Mouse (Mus musculus): ENCODE measurements around the gene Fdxr. TPM values are rescaled to one million over a fixed set of nuclear protein-coding genes. Genes with fewer than 3 reads are reported as not detected.

Fdxr gene
- 17.1 and 17.8 TPM in 2 replicates for polyA plus RNA-seq (2016; fragmentation: Nextera tagmentation; extraction: Ambion mirVana)

DNA sequence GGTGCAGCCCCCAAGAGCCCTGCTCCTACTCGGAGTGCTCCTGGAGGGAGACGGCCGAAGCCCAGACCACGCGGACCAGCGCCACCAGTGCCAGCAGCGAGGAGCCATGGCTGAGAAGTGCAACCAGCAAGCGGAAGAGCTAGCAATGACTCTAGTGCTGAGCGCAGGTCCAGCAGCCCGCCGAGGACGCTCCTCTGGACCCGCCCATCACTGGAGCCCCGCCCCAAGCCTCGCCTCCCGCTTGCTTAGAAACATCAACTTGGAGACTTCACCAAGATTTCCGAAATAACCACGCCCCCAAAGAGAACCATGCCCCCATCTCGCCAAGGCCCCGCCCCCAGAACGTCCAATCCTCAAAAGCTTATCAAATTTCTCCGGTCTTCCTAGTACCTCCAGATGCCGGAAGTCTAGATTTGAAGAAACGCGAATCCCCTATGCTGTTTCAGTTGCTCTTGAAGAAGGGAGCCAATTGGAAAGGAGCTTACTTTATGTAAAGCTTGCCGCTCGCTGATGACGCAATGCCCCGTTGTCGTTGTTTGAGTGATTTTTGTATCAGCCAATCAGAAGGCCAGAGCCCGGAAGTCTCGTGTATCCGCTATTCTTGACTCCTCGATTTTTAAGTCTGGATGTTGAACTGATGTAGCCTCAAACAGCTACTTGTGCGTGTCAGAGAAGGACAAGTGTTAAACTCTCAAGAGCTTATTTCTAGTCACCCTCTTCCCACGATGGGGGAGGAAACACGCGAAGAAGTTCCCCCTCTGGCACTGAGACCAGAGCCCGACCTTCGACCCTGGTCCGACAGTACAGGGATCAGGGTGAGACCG is at the start of gene Fdxr:
Fdxr (minus strand) TSS at position 271 of the 824 bp plus-strand sequence.
- Histone ChIP-seq H3K27ac (peak within 1 kb of the TSS; percentile 83), H3K36me3 (0 out of 2 replicates have a peak, but pooled peaks cover 3% of the 10 kb centered on the region), H3K9ac (peak within 1 kb of the TSS; percentile 82), H3K4me2 (peak within 1 kb of the TSS; percentile 90), H3K4me3 (peak within 1 kb of the TSS; percentile 68), H3K4me1 (peaks cover 78% of the 10 kb centered on the region), H3K9me3 (replicated peaks) (no peaks in the 10 kb centered on the region), H3K27me3 (replicated peaks) (no peaks in the 10 kb centered on the region)
- peak; percentile 93 for ATAC-seq
- 0% methylated on average over 42 of the region's 42 CpGs for WGBS (ENCODE audit: insufficient replicate concordance)

DNA sequence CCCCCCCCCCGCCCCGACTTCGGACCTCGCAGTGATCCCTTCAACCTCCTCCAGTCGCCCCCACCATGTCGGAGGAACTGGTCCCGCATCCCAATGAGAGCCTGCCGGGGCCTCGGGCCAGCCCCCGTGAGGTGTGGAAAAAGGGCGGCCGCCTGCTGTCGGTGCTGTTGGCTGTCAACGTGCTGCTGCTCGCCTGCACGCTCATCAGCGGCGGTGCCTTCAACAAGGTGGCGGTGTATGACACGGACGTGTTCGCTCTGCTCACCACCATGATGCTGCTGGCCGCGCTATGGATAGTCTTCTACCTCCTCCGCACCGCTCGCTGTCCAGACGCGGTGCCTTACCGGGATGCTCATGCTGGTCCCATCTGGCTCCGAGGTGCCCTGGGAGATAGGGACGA is 46.5 kb upstream of the Fdxr start:
- no peak overlapping the region for H3K27ac ChIP-seq
- WGBS (ENCODE audit: insufficient replicate concordance) = 19% methylated on average over 32 of the region's 32 CpGs

GRCm38 (mm10) chr11:115321906-115322693 is 45.2 kb upstream of the Fdxr start, which contains the start of gene Ush1g:
Gene Ush1g, minus strand, starts transcription at chr11:115322041.
- peaks cover 18% of the 10 kb centered on the region for H3K4me1 ChIP-seq
- 8% methylated on average over 35 of the region's 35 CpGs for WGBS (ENCODE audit: insufficient replicate concordance)
- H3K4me3 ChIP-seq = no peak within 1 kb of the TSS; the same call in 1 of the 2 replicates
- peaks cover 95% of the 10 kb centered on the region for H3K27me3 ChIP-seq (replicated peaks)
- no peak within 1 kb of the TSS for H3K27ac ChIP-seq
- no peaks in the 10 kb centered on the region for H3K9me3 ChIP-seq (replicated peaks)
- no peak within 1 kb of the TSS for H3K9ac ChIP-seq
- no peak; the same call in 1 of the 2 replicates for ATAC-seq
- peak within 1 kb of the TSS; percentile 37 for H3K4me2 ChIP-seq
- no peaks in the 10 kb centered on the region for H3K36me3 ChIP-seq

More for the DNA sequence above, 46.5 kb upstream of the Fdxr start:
- no peak overlapping the region for H3K4me3 ChIP-seq
- H3K27me3 ChIP-seq (replicated peaks) = peaks cover 93% of the 10 kb centered on the region
- no peaks in the 10 kb centered on the region for H3K9me3 ChIP-seq (replicated peaks)
- peaks cover 18% of the 10 kb centered on the region for H3K4me1 ChIP-seq
- no peaks in the 10 kb centered on the region for H3K36me3 ChIP-seq
- no peak for ATAC-seq
- H3K4me2 ChIP-seq = no peak overlapping the region
- H3K9ac ChIP-seq = no peak overlapping the region

DNA sequence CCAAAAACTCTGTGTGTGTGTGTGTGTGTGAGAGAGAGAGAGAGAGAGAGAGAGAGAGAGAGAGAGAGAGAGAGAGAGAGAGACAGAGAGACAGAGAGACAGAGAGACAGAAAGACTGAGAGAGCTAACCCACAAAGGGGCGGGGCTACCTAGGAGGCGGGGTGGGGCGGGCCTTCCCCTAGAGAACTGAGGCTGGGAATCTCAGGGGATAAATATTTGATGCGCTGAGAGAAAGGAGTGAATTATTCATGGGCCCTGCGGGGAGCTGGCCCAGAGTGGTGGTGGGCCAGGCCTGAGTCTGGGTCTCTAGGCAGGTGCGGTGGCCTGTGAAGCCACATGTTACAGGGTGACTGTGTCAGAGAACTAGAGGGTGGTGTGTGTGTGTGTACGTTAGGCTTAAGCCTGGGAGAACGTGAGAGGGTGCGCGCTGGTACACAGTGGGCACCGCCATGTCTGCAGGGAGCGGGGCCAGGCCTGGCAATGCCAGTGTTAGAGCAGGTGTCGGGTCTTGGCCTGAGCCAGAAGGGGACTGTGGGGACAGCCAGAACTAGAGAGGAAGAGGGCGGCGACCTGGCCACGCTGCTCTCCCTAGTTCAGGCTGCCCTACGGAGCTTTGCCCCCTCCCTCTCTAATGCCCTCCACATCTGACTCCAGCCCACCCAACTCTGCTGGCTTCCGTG is 43.0 kb upstream of the Fdxr start:
- no peak overlapping the region for H3K4me3 ChIP-seq
- H3K4me2 ChIP-seq = peak overlapping the region; percentile 0; the same call in 1 of the 2 replicates
- H3K27me3 ChIP-seq (replicated peaks) = peaks cover 100% of the 10 kb centered on the region
- no peak for ATAC-seq
- H3K36me3 ChIP-seq = no peaks in the 10 kb centered on the region
- no peak overlapping the region for H3K9ac ChIP-seq
- peaks cover 18% of the 10 kb centered on the region for H3K4me1 ChIP-seq
- no peaks in the 10 kb centered on the region for H3K9me3 ChIP-seq (replicated peaks)
- no peak overlapping the region for H3K27ac ChIP-seq
- 6% methylated on average over 18 of the region's 18 CpGs for WGBS (ENCODE audit: insufficient replicate concordance)

DNA sequence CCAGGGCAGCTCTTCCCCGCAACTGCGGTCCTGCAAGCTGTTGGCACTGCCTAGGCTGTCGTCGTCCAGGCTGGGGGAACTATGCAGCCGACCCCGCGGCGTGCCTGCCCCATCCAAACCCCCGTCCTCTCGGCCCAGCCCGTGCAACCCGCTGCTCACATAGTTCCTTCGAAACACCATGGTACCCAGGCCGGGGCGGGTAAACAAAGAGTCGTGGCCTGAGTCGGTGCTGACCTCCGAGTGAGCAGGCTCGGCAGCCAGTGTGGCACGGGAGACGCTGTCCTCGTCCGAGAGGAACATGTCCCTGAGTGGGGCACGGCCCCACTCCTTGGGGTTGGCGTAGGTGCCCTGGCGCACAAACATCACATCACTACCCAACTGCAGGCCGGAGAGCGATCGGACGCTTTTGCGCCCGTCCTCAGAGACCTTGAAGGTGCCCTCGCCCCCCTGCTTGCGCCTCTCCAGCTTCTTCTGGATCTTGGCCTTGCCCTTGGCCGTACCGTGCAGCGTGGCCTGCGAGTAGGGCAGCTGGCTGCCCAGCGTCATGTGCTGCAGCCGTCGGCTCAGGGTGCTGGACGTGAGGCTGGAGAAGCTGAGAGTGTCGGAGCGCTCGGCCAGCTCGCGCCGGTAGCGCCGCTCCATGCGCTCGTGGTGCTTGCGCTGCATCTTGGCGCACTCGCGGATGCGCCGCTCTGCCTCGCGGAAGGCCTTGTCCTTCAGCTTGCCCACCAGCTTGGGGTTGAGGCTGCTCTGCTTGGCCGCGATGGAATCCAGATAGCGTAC is 41.6 kb upstream of the Fdxr start:
- Histone ChIP-seq H3K9me3 (replicated peaks) (no peaks in the 10 kb centered on the region), H3K4me2 (no peak overlapping the region), H3K4me3 (no peak overlapping the region), H3K27me3 (replicated peaks) (peaks cover 100% of the 10 kb centered on the region), H3K27ac (no peak overlapping the region), H3K4me1 (peaks cover 18% of the 10 kb centered on the region), H3K36me3 (no peaks in the 10 kb centered on the region), H3K9ac (no peak overlapping the region)
- 7% methylated on average over 63 of the region's 63 CpGs for WGBS (ENCODE audit: insufficient replicate concordance)
- ATAC-seq = no peak

DNA sequence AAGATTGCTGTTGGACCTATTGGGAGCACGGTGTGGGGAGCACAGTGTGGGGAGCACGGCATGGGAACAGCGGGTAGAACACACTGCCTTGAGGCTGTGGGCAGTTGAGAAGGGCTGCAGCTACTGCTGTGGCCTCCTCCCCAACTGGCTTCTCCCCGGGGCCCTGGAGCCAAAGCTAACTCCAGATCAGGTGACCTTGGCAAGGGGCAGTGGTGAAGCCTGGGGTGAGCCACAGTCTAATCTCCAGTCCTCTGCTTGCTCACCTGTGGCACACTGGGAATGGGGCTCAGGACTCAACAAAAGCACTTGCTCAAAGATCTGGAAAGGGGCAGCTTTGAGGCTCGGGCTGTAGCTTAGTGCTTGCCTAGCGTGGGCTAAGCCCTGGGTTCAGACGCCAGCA is 40.4 kb upstream of the Fdxr start:
- Histone ChIP-seq H3K4me3 (no peak overlapping the region), H3K9me3 (replicated peaks) (no peaks in the 10 kb centered on the region), H3K4me1 (peaks cover 17% of the 10 kb centered on the region), H3K9ac (no peak overlapping the region), H3K36me3 (no peaks in the 10 kb centered on the region), H3K27ac (no peak overlapping the region), H3K4me2 (no peak overlapping the region), H3K27me3 (replicated peaks) (peaks cover 100% of the 10 kb centered on the region)
- ATAC-seq = no peak
- 51% methylated on average over 7 of the region's 7 CpGs for whole genome bisulfite sequencing (ENCODE audit: insufficient replicate concordance)

- no peak overlapping the region for H3K4me3 ChIP-seq
- no peaks in the 10 kb centered on the region for H3K9me3 ChIP-seq (replicated peaks)
- H3K9ac ChIP-seq = no peak overlapping the region
- H3K4me1 ChIP-seq = no peaks in the 10 kb centered on the region
- H3K27ac ChIP-seq = no peak overlapping the region
- peaks cover 75% of the 10 kb centered on the region for H3K27me3 ChIP-seq (replicated peaks)
- H3K4me2 ChIP-seq = no peak overlapping the region
- ATAC-seq = no peak
- no peaks in the 10 kb centered on the region for H3K36me3 ChIP-seq
- 19% methylated on average over 2 of the region's 2 CpGs for WGBS (ENCODE audit: insufficient replicate concordance)
Measured at GRCm38 (mm10) chr11:115314249-115314648, 37.4 kb upstream of the Fdxr start.

DNA sequence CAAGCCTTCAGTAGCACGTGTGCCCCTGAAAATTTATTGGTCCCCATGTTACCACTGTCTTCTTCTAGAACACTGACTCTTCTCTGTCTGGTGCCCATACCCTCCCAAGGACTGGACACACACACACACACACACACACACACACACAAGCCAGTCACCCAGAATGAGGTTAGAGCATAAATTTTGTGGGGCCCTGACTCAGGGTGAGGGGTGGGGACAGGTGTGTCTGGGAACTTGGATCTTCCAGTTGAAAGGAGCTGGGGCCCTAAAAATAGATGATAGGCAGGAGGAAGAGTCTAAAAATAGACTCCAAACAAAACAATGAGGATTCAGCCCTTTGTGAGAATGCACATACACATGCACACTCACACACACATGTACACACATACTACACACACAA is 31.9 kb upstream of the Fdxr start:
- WGBS (ENCODE audit: insufficient replicate concordance) = 64% methylated on average over 1 of the region's 1 CpGs
- H3K27ac ChIP-seq = no peak overlapping the region
- no peak for ATAC-seq
- no peaks in the 10 kb centered on the region for H3K9me3 ChIP-seq (replicated peaks)
- H3K9ac ChIP-seq = no peak overlapping the region
- no peaks in the 10 kb centered on the region for H3K4me1 ChIP-seq
- H3K36me3 ChIP-seq = no peaks in the 10 kb centered on the region
- H3K4me3 ChIP-seq = no peak overlapping the region
- no peak overlapping the region for H3K4me2 ChIP-seq
- peaks cover 47% of the 10 kb centered on the region for H3K27me3 ChIP-seq (replicated peaks)

DNA sequence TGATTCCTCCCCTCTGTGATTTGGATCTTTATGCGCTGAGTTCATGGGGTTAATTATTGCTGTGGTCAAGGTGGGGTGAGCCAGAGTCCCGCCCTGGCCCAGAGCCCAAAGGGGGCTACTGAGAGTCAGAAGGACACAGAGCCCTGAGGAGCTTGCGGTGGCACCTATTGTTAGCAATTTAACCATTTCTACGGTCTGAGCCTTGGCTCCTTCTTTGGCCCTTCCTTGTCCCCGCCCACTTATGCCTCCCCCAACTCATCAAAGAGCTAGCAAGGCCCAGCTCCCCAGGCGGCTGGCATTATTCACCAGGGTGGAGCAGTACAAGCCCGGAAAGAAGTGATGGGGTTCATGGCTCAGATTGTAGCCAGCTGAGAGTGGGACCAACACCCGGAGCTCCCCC is 30.0 kb upstream of the Fdxr start, which contains the start of gene Otop2:
Otop2 (plus strand) TSS at position 301 of the 400 bp plus-strand sequence.
- Histone ChIP-seq H3K9me3 (replicated peaks) (no peaks in the 10 kb centered on the region), H3K9ac (no peak within 1 kb of the TSS), H3K27me3 (replicated peaks) (peaks cover 28% of the 10 kb centered on the region), H3K4me2 (no peak within 1 kb of the TSS), H3K27ac (no peak within 1 kb of the TSS), H3K4me1 (no peaks in the 10 kb centered on the region), H3K36me3 (no peaks in the 10 kb centered on the region), H3K4me3 (no peak within 1 kb of the TSS)
- 33% methylated on average over 8 of the region's 8 CpGs for WGBS (ENCODE audit: insufficient replicate concordance)
- ATAC-seq = no peak

DNA sequence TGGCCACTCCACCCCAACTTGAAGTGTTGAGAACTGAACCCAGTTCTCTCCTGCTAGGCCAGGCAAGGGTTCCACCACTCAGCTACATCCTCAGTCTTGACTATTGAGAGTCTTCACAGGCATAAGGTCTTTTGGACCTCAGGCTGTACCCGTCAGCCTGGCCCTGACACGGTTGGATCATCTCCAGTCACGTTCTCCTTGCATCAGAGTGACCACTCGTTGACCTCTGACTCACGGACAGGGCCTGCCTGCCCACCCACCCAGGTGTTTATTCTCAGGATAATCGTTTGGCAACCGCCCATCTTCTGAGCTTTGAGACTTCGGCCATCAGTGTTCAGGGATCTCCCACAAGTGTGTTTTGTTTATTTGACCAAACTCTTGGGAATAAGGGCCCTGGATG is 26.3 kb upstream of the Fdxr start:
- Histone ChIP-seq H3K9ac (no peak overlapping the region), H3K4me2 (no peak overlapping the region), H3K4me1 (no peaks in the 10 kb centered on the region), H3K27me3 (replicated peaks) (peaks cover 39% of the 10 kb centered on the region), H3K27ac (no peak overlapping the region), H3K36me3 (no peaks in the 10 kb centered on the region), H3K4me3 (no peak overlapping the region), H3K9me3 (replicated peaks) (0 out of 2 replicates have a peak, but pooled peaks cover 3% of the 10 kb centered on the region)
- 54% methylated on average over 8 of the region's 8 CpGs for WGBS (ENCODE audit: insufficient replicate concordance)
- ATAC-seq = no peak

DNA sequence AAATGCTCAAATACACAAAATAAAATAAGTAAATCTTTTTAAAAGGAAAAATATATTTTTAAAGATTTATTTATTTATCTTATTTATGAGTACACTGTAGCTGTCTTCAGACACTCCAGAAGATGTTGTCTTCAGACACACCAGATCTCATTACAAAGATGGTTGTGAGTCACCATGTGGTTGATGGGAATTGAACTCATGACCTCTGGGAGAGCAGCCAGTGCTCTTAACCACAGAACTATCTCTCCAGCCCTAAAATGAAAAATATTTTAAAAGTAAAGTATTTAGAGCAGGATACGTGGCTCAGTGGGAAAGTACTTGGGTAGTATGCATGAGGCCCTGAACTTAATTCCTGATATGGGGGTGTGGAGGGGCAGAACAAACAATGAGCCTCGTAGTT is 24.5 kb upstream of the Fdxr start:
- ATAC-seq = no peak

More for the DNA sequence above, 24.5 kb upstream of the Fdxr start:
- H3K4me2 ChIP-seq = no peak overlapping the region
- H3K9me3 ChIP-seq (replicated peaks) = 0 out of 2 replicates have a peak, but pooled peaks cover 3% of the 10 kb centered on the region
- H3K4me1 ChIP-seq = 0 out of 2 replicates have a peak, but pooled peaks cover 7% of the 10 kb centered on the region
- peaks cover 41% of the 10 kb centered on the region for H3K27me3 ChIP-seq (replicated peaks)
- no peak overlapping the region for H3K27ac ChIP-seq
- 65% methylated on average over 2 of the region's 2 CpGs for WGBS (ENCODE audit: insufficient replicate concordance)
- no peaks in the 10 kb centered on the region for H3K36me3 ChIP-seq
- no peak overlapping the region for H3K4me3 ChIP-seq
- H3K9ac ChIP-seq = no peak overlapping the region
